Mouse (Mus musculus) intestine, embryonic 16.5 days (tissue): ENCODE results near the gene Me3. TPM values are rescaled to one million over a fixed set of nuclear protein-coding genes. Genes with fewer than 3 reads are reported as not detected.

Experiments used
- ATAC-seq: fragments of 200-750 bp; cut with Nextera tagmentation; 2 replicates; pipeline ENCODE4 v1.8.0; 2017; ENCODE audit warnings: moderate TSS enrichment, moderate library complexity
- H3K27ac ChIP-seq: fragments of 300-500 bp; sonication (generic); 2 replicates; pipeline ENCODE4 v1.5.1; 2014; ENCODE audit warnings: mild to moderate bottlenecking, low read length
- H3K27me3 ChIP-seq: fragments of 300-500 bp; sonication (generic); replicated peaks from 2 replicates; pipeline ENCODE4 v1.6.1; 2014; ENCODE audit warnings: low read length, control low read depth, mixed read lengths; ENCODE audit not compliant: control insufficient read depth, insufficient read depth
- H3K36me3 ChIP-seq: fragments of 300-500 bp; sonication (generic); 2 replicates; pipeline ENCODE4 v1.6.1; 2014; ENCODE audit warnings: low read length, control low read depth; ENCODE audit not compliant: control insufficient read depth, insufficient read depth
- H3K4me1 ChIP-seq: fragments of 300-500 bp; sonication (generic); 2 replicates; pipeline ENCODE4 v1.6.1; 2014; ENCODE audit warnings: low read length, control low read depth, mixed read lengths; ENCODE audit not compliant: control insufficient read depth, insufficient read depth
- H3K4me2 ChIP-seq: fragments of 300-500 bp; sonication (generic); 2 replicates; pipeline ENCODE4 v1.6.1; 2014; ENCODE audit warnings: low read depth, low read length, control low read depth
- H3K4me3 ChIP-seq: fragments of 300-500 bp; sonication (generic); 2 replicates; pipeline ENCODE4 v1.5.1; 2014; ENCODE audit warnings: mild to moderate bottlenecking, low read length
- H3K9ac ChIP-seq: fragments of 300-500 bp; sonication (generic); 2 replicates; pipeline ENCODE4 v1.6.1; 2014; ENCODE audit warnings: low read depth, low read length
- H3K9me3 ChIP-seq: fragments of 300-500 bp; sonication (generic); 2 replicates; pipeline ENCODE4 v1.6.1; 2016; ENCODE audit warnings: low read length, control low read depth; ENCODE audit not compliant: control insufficient read depth
- WGBS: fragments of 180-500 bp; shearing (Covaris S2); extraction: QIAGEN DNeasy Blood & Tissue Kit; methylation state at CpG from one replicate; pipeline ENCODE4 v1.1.7; 2014; 5-methylcytosine and 5-hydroxymethylcytosine counted together
- polyA plus RNA-seq: library from polyadenylated mRNA; unstranded; fragments of >200 nt; fragmentation: Nextera tagmentation; extraction: Ambion mirVana; gene quantifications from 2 replicates; pipeline ENCODE4 v1.2.1, GENCODE M21; 2015

The Me3 gene
- polyA plus RNA-seq, 1 experiment from 2014 or later: 3.9 TPM

- Histone ChIP-seq H3K27ac (no peak overlapping the region), H3K9me3 (no peaks in the 10 kb centered on the region), H3K4me1 (no peaks in the 10 kb centered on the region), H3K4me3 (no peak overlapping the region), H3K27me3 (no peaks in the 10 kb centered on the region), H3K9ac (no peak overlapping the region), H3K36me3 (no peaks in the 10 kb centered on the region), H3K4me2 (no peak overlapping the region)
- WGBS: 78% methylated on average over 1 of the region's 1 CpGs
- ATAC-seq: no peak
Measured at GRCm38 (mm10) chr7:89792576-89792975, 160.4 kb downstream of the Me3 start.

- Histone ChIP-seq H3K9ac (no peak overlapping the region), H3K4me2 (no peak overlapping the region), H3K9me3 (no peaks in the 10 kb centered on the region), H3K4me3 (no peak overlapping the region), H3K27ac (no peak overlapping the region), H3K27me3 (no peaks in the 10 kb centered on the region), H3K4me1 (0 out of 2 replicates have a peak, but pooled peaks cover 2% of the 10 kb centered on the region), H3K36me3 (no peaks in the 10 kb centered on the region)
- no peak for ATAC-seq
- 45% methylated on average over 3 of the region's 3 CpGs for WGBS
Measured at GRCm38 (mm10) chr7:89795366-89795765, 163.2 kb downstream of the Me3 start.

- no peak overlapping the region for H3K9ac ChIP-seq
- H3K27ac ChIP-seq: no peak overlapping the region
- WGBS: 52% methylated on average over 6 of the region's 6 CpGs
- ATAC-seq: no peak
- H3K27me3 ChIP-seq: no peaks in the 10 kb centered on the region
- 0 out of 2 replicates have a peak, but pooled peaks cover 2% of the 10 kb centered on the region for H3K4me1 ChIP-seq
- no peak overlapping the region for H3K4me2 ChIP-seq
- no peaks in the 10 kb centered on the region for H3K36me3 ChIP-seq
- H3K4me3 ChIP-seq: no peak overlapping the region
- no peaks in the 10 kb centered on the region for H3K9me3 ChIP-seq
Measured at GRCm38 (mm10) chr7:89796351-89796801, 164.2 kb downstream of the Me3 start.

GRCm38 (mm10) chr7:89798358-89799020, 166.3 kb downstream of the Me3 start:
- no peaks in the 10 kb centered on the region for H3K27me3 ChIP-seq
- ATAC-seq: no peak
- no peak overlapping the region for H3K27ac ChIP-seq
- no peak overlapping the region for H3K4me3 ChIP-seq
- no peaks in the 10 kb centered on the region for H3K36me3 ChIP-seq
- H3K9me3 ChIP-seq: no peaks in the 10 kb centered on the region
- H3K4me2 ChIP-seq: no peak overlapping the region
- 0 out of 2 replicates have a peak, but pooled peaks cover 2% of the 10 kb centered on the region for H3K4me1 ChIP-seq
- WGBS: 54% methylated on average over 8 of the region's 8 CpGs
- no peak overlapping the region for H3K9ac ChIP-seq

GRCm38 (mm10) chr7:89802447-89802846, 170.3 kb downstream of the Me3 start:
- no peak overlapping the region for H3K9ac ChIP-seq
- no peak overlapping the region for H3K27ac ChIP-seq
- no peaks in the 10 kb centered on the region for H3K36me3 ChIP-seq
- ATAC-seq: no peak
- 0 out of 2 replicates have a peak, but pooled peaks cover 2% of the 10 kb centered on the region for H3K4me1 ChIP-seq
- H3K4me2 ChIP-seq: no peak overlapping the region
- H3K4me3 ChIP-seq: no peak overlapping the region
- 47% methylated on average over 3 of the region's 3 CpGs for WGBS
- H3K27me3 ChIP-seq: no peaks in the 10 kb centered on the region
- no peaks in the 10 kb centered on the region for H3K9me3 ChIP-seq

- no peaks in the 10 kb centered on the region for H3K36me3 ChIP-seq
- no peak overlapping the region for H3K9ac ChIP-seq
- no peak overlapping the region for H3K4me2 ChIP-seq
- no peaks in the 10 kb centered on the region for H3K4me1 ChIP-seq
- whole genome bisulfite sequencing: 78% methylated on average over 4 of the region's 4 CpGs
- H3K27me3 ChIP-seq: no peaks in the 10 kb centered on the region
- no peaks in the 10 kb centered on the region for H3K9me3 ChIP-seq
- H3K4me3 ChIP-seq: no peak overlapping the region
- ATAC-seq: no peak
- H3K27ac ChIP-seq: no peak overlapping the region
Measured at GRCm38 (mm10) chr7:89803966-89804365, 171.8 kb downstream of the Me3 start.

GRCm38 (mm10) chr7:89809400-89809799, 177.2 kb downstream of the Me3 start:
- Histone ChIP-seq H3K36me3 (no peaks in the 10 kb centered on the region), H3K27ac (no peak overlapping the region), H3K4me1 (no peaks in the 10 kb centered on the region), H3K9ac (no peak overlapping the region), H3K4me2 (no peak overlapping the region), H3K4me3 (no peak overlapping the region), H3K9me3 (no peaks in the 10 kb centered on the region), H3K27me3 (no peaks in the 10 kb centered on the region)
- WGBS: 52% methylated on average over 2 of the region's 2 CpGs
- ATAC-seq: no peak

- no peak overlapping the region for H3K4me2 ChIP-seq
- no peaks in the 10 kb centered on the region for H3K27me3 ChIP-seq
- H3K9me3 ChIP-seq: no peaks in the 10 kb centered on the region
- WGBS: 71% methylated on average over 4 of the region's 4 CpGs
- H3K4me3 ChIP-seq: no peak overlapping the region
- no peaks in the 10 kb centered on the region for H3K4me1 ChIP-seq
- no peak for ATAC-seq
- H3K27ac ChIP-seq: 0 out of 2 replicates have a peak overlapping the region, but pooled peaks have one; percentile 19
- H3K36me3 ChIP-seq: no peaks in the 10 kb centered on the region
- 0 out of 2 replicates have a peak overlapping the region, but pooled peaks have one; percentile 6 for H3K9ac ChIP-seq
Measured at GRCm38 (mm10) chr7:89828436-89829065, 196.4 kb downstream of the Me3 start.

GRCm38 (mm10) chr7:89829201-89829600, 197.0 kb downstream of the Me3 start:
- no peak overlapping the region for H3K27ac ChIP-seq
- H3K4me3 ChIP-seq: no peak overlapping the region
- no peaks in the 10 kb centered on the region for H3K27me3 ChIP-seq
- 53% methylated on average over 7 of the region's 7 CpGs for WGBS
- H3K9ac ChIP-seq: no peak overlapping the region
- 0 out of 2 replicates have a peak, but pooled peaks have one; percentile 33 for ATAC-seq
- no peaks in the 10 kb centered on the region for H3K4me1 ChIP-seq
- H3K4me2 ChIP-seq: no peak overlapping the region
- H3K9me3 ChIP-seq: no peaks in the 10 kb centered on the region
- H3K36me3 ChIP-seq: no peaks in the 10 kb centered on the region
